Mouse (Mus musculus) macrophage (primary cell): ENCODE results near the gene Prkaa2. TPM values are rescaled to one million over a fixed set of nuclear protein-coding genes. Genes with fewer than 3 reads are reported as not detected.

ENCODE experiments used
- H3K27ac ChIP-seq: fragments of 350-480 bp; formaldehyde crosslinking; 2 replicates; pipeline ENCODE4 v1.9.0; 2021
- H3K36me3 ChIP-seq: fragments of 350-480 bp; formaldehyde crosslinking; 2 replicates; pipeline ENCODE4 v1.9.0; 2021; ENCODE audit errors: inconsistent target
- H3K4me3 ChIP-seq: fragments of 350-480 bp; formaldehyde crosslinking; 2 replicates; pipeline ENCODE4 v1.9.0; 2021; ENCODE audit errors: inconsistent target
- H3K79me2 ChIP-seq: fragments of 350-480 bp; formaldehyde crosslinking; 2 replicates; pipeline ENCODE4 v1.9.0; 2021; ENCODE audit errors: inconsistent target
- WGBS: methylation state at CpG from one replicate; pipeline ENCODE4 v1.1.7; 2026; ENCODE audit warnings: inconsistent platforms; ENCODE audit not compliant: missing documents; 5-methylcytosine and 5-hydroxymethylcytosine counted together
- polyA plus RNA-seq: library from polyadenylated mRNA; stranded (reverse); fragments of 250-400 nt; gene quantifications from 3 replicates; pipeline ENCODE4 v1.2.4, GENCODE M21; 2018; ENCODE audit warnings: inconsistent platforms

Prkaa2 gene
- polyA plus RNA-seq, 1 experiment from 2014 or later = 0.13 TPM

- Histone ChIP-seq H3K36me3 (no peaks in the 10 kb centered on the region), H3K4me3 (no peak overlapping the region), H3K79me2 (no peaks in the 10 kb centered on the region), H3K27ac (no peak overlapping the region)
- WGBS = 22% methylated on average over 7 of the region's 8 CpGs
Observed at GRCm38 (mm10) chr4:105122429-105122828, 12.7 kb upstream of the Prkaa2 start.

GRCm38 (mm10) chr4:105121081-105121480, 11.4 kb upstream of the Prkaa2 start:
- H3K27ac ChIP-seq = no peak overlapping the region
- no peaks in the 10 kb centered on the region for H3K36me3 ChIP-seq
- no peaks in the 10 kb centered on the region for H3K79me2 ChIP-seq
- 98% methylated on average over 6 of the region's 6 CpGs for WGBS
- H3K4me3 ChIP-seq = no peak overlapping the region

- Histone ChIP-seq H3K4me3 (no peak overlapping the region), H3K36me3 (no peaks in the 10 kb centered on the region), H3K79me2 (no peaks in the 10 kb centered on the region), H3K27ac (no peak overlapping the region)
- WGBS = 90% methylated on average over 2 of the region's 3 CpGs
Observed at GRCm38 (mm10) chr4:105113468-105113867, 3.8 kb upstream of the Prkaa2 start.

GRCm38 (mm10) chr4:105113042-105113441, 3.4 kb upstream of the Prkaa2 start:
- Histone ChIP-seq H3K36me3 (no peaks in the 10 kb centered on the region), H3K27ac (no peak overlapping the region), H3K79me2 (no peaks in the 10 kb centered on the region), H3K4me3 (no peak overlapping the region)
- 57% methylated on average over 5 of the region's 5 CpGs for WGBS

GRCm38 (mm10) chr4:105111770-105112169, 2.1 kb upstream of the Prkaa2 start:
- Histone ChIP-seq H3K36me3 (no peaks in the 10 kb centered on the region), H3K79me2 (no peaks in the 10 kb centered on the region), H3K4me3 (no peak overlapping the region), H3K27ac (no peak overlapping the region)
- WGBS = 89% methylated on average over 11 of the region's 11 CpGs

GRCm38 (mm10) chr4:105110684-105111035, 970 bp upstream of the Prkaa2 start:
- H3K27ac ChIP-seq = no peak overlapping the region
- no peak overlapping the region for H3K4me3 ChIP-seq
- H3K36me3 ChIP-seq = no peaks in the 10 kb centered on the region
- no peaks in the 10 kb centered on the region for H3K79me2 ChIP-seq
- WGBS = 88% methylated on average over 4 of the region's 4 CpGs

- peak overlapping the region; percentile 24 for H3K4me3 ChIP-seq
- no peaks in the 10 kb centered on the region for H3K79me2 ChIP-seq
- no peak overlapping the region for H3K27ac ChIP-seq
- H3K36me3 ChIP-seq = no peaks in the 10 kb centered on the region
- WGBS = 6% methylated on average over 24 of the region's 24 CpGs
Observed at GRCm38 (mm10) chr4:105109990-105110683, 447 bp upstream of the Prkaa2 start.

- Histone ChIP-seq H3K79me2 (no peaks in the 10 kb centered on the region), H3K4me3 (no peak overlapping the region), H3K27ac (no peak overlapping the region), H3K36me3 (no peaks in the 10 kb centered on the region)
- 29% methylated on average over 5 of the region's 5 CpGs for WGBS
Observed at GRCm38 (mm10) chr4:105108641-105109198, 970 bp downstream of the Prkaa2 start.

GRCm38 (mm10) chr4:105107943-105108640, 1.6 kb downstream of the Prkaa2 start:
- H3K79me2 ChIP-seq = no peaks in the 10 kb centered on the region
- H3K36me3 ChIP-seq = no peaks in the 10 kb centered on the region
- 73% methylated on average over 12 of the region's 12 CpGs for WGBS
- no peak overlapping the region for H3K27ac ChIP-seq
- H3K4me3 ChIP-seq = no peak overlapping the region

GRCm38 (mm10) chr4:105104099-105104872, 5.4 kb downstream of the Prkaa2 start:
- Histone ChIP-seq H3K36me3 (no peaks in the 10 kb centered on the region), H3K79me2 (no peaks in the 10 kb centered on the region), H3K27ac (no peak overlapping the region), H3K4me3 (no peak overlapping the region)
- 51% methylated on average over 6 of the region's 6 CpGs for WGBS

- H3K4me3 ChIP-seq = no peak overlapping the region
- no peak overlapping the region for H3K27ac ChIP-seq
- H3K36me3 ChIP-seq = no peaks in the 10 kb centered on the region
- WGBS = 92% methylated on average over 4 of the region's 4 CpGs
- H3K79me2 ChIP-seq = no peaks in the 10 kb centered on the region
Observed at GRCm38 (mm10) chr4:105101337-105101688, 8.4 kb downstream of the Prkaa2 start.

- 48% methylated on average over 5 of the region's 5 CpGs for WGBS
- no peaks in the 10 kb centered on the region for H3K79me2 ChIP-seq
- no peak overlapping the region for H3K4me3 ChIP-seq
- no peak overlapping the region for H3K27ac ChIP-seq
- no peaks in the 10 kb centered on the region for H3K36me3 ChIP-seq
Observed at GRCm38 (mm10) chr4:105100508-105101336, 9.0 kb downstream of the Prkaa2 start.

GRCm38 (mm10) chr4:105098660-105099059, 11.0 kb downstream of the Prkaa2 start:
- Histone ChIP-seq H3K4me3 (no peak overlapping the region), H3K36me3 (no peaks in the 10 kb centered on the region), H3K27ac (no peak overlapping the region), H3K79me2 (no peaks in the 10 kb centered on the region)
- WGBS = 97% methylated on average over 5 of the region's 7 CpGs

- no peak overlapping the region for H3K27ac ChIP-seq
- no peak overlapping the region for H3K4me3 ChIP-seq
- no peaks in the 10 kb centered on the region for H3K79me2 ChIP-seq
- WGBS = 92% methylated on average over 8 of the region's 8 CpGs
- H3K36me3 ChIP-seq = no peaks in the 10 kb centered on the region
Observed at GRCm38 (mm10) chr4:105098158-105098557, 11.5 kb downstream of the Prkaa2 start.
